In the genomic region with DNA sequence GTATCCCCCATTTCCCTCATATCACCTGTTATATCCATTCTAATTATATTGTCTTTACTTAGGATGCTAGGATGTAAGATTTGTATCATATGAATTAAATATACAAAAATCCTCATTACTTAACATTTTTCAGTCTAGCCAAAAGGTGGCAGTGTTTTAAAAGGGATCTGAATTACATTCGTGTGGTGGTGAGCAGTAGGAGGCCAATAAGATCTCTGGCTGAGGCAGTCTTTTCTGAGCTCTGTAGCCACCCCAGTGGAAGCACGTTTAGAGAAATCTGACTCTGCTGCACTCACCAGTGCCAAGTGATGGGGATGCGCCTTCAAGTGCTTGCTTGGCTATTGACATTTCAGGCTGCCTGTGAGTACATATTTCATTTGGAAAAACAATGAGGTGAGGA, we compare ENCODE assay signal across 9 mouse cellular contexts.
DNase-seq lines count a peak whose midpoint lies in the region; ATAC-seq lines count a peak whose summit lies in the region.
"Had no signal": no experiment of that assay in that cellular context is flagged by ENCODE, and none has a peak within 500 bp of the region (broad histone marks: within the 10 kb centered on the region; RNA-seq: fewer than 3 reads in every experiment).

No protein-coding gene starts in this region.

- peak; percentile 70; the same call in 1 of the 2 replicates for ATAC-seq in forebrain, embryonic 15.5 days (replicated peaks)
- ATAC-seq in forebrain, embryonic 11.5 days (replicated peaks; ENCODE audit: low FRiP score): no peak

- H3K9me3 ChIP-seq in forebrain, embryonic 15.5 days: no peaks in the 10 kb centered on the region
- no peaks in the 10 kb centered on the region for H3K9me3 ChIP-seq in forebrain, embryonic 11.5 days (ENCODE audit: control insufficient read depth, low read length)
- H3K9me3 ChIP-seq: G1E had no signal

- no peak overlapping the region for H3K4me2 ChIP-seq in forebrain, embryonic 15.5 days (replicated peaks)
- no peak overlapping the region for H3K4me2 ChIP-seq in forebrain, embryonic 11.5 days (ENCODE audit: low read depth, low read length, severe bottlenecking)

- no peak overlapping the region for H3K27ac ChIP-seq in forebrain, embryonic 15.5 days (replicated peaks)
- H3K27ac ChIP-seq in forebrain, embryonic 11.5 days (ENCODE audit: low read depth, low read length): no peak overlapping the region

- H3K4me3 ChIP-seq in forebrain, embryonic 15.5 days: no peak overlapping the region
- H3K4me3 ChIP-seq in forebrain, embryonic 11.5 days (ENCODE audit: low read depth, low read length): no peak overlapping the region

- no peaks in the 10 kb centered on the region for H3K4me1 ChIP-seq in forebrain, embryonic 15.5 days
- H3K4me1 ChIP-seq in forebrain, embryonic 11.5 days (replicated peaks; ENCODE audit: control insufficient read depth, insufficient read depth, low read length): no peaks in the 10 kb centered on the region

- DNase-seq in forebrain, embryonic 11.5 days (ENCODE audit: low spot score): no peak
- peak; percentile 2 for DNase-seq in ovary, postnatal 14 days (ENCODE audit: low spot score)
- no peak for DNase-seq in ovary, postnatal 10 days (ENCODE audit: low spot score)
- peak; percentile 1 for DNase-seq in kidney, postnatal 36 days
- peak; percentile 29 for DNase-seq in thymus, postnatal 4 days
- DNase-seq in heart, adult 9 months (ENCODE audit: low spot score in 2 of 2): no peak
- no peak for DNase-seq in B cell, adult 2 months

- no peaks in the 10 kb centered on the region for H3K27me3 ChIP-seq in forebrain, embryonic 15.5 days
- H3K27me3 ChIP-seq in forebrain, embryonic 11.5 days (ENCODE audit: control insufficient read depth, insufficient read depth, low read length): no peaks in the 10 kb centered on the region

- 11% methylated on average over 3 of the region's 3 CpGs for WGBS in forebrain, embryonic 15.5 days
- WGBS in forebrain, embryonic 11.5 days: 13% methylated on average over 3 of the region's 3 CpGs

- no peaks in the 10 kb centered on the region for H3K36me3 ChIP-seq in forebrain, embryonic 15.5 days
- H3K36me3 ChIP-seq in forebrain, embryonic 11.5 days (ENCODE audit: control insufficient read depth, insufficient read depth, low read length): no peaks in the 10 kb centered on the region
- H3K36me3 ChIP-seq: G1E had no signal

- no peak overlapping the region for H3K9ac ChIP-seq in forebrain, embryonic 15.5 days (replicated peaks)
- no peak overlapping the region for H3K9ac ChIP-seq in forebrain, embryonic 11.5 days (ENCODE audit: low read length)

Comparison
In these comparisons a context has a peak if more than half of its experiments do, and no peak if none do; other contexts are left out.
1. DNase-seq: peak in ovary, postnatal 14 days (single experiment), kidney, postnatal 36 days (2 of 2) and thymus, postnatal 4 days (single experiment); none in forebrain, embryonic 11.5 days (single experiment), ovary, postnatal 10 days (single experiment), heart, adult 9 months (0 of 2) and B cell, adult 2 months (0 of 2).